Mouse (Mus musculus): ENCODE measurements around the gene Lrsam1. TPM values are rescaled to one million over a fixed set of nuclear protein-coding genes. Genes with fewer than 3 reads are reported as not detected.

Lrsam1 gene
- polyA plus RNA-seq, 1 experiment from 2014 or later: 29.3 TPM

GRCm38 (mm10) chr2:32882283-32883043, 79.0 kb downstream of the Lrsam1 start:
- peak; percentile 84 for DNase-seq (ENCODE audit: low read depth, low spot score)

GRCm38 (mm10) chr2:32881723-32882122, 79.7 kb downstream of the Lrsam1 start:
- no peak for TF ChIP-seq CTCF (IDR thresholded peaks at IDR 0.05)

More at GRCm38 (mm10) chr2:32882283-32883043, 79.0 kb downstream of the Lrsam1 start:
- peak; percentile 55 for ATAC-seq
- no peak for TF ChIP-seq CTCF (IDR thresholded peaks at IDR 0.05)
- POLR2A ChIA-PET: interaction anchor here (0.8 to 3.0 kb wide), 7 partner anchors 11 to 46 kb away, joined by 3 to 9 read pairs (median 4); no protein-coding TSS in a partner anchor
- no peaks in the 10 kb centered on the region for H3K27me3 ChIP-seq
- in situ Hi-C loops (cut with MboI; ENCODE audit: low pct_unique_long_range_greater_than_20kb): no loop called here
- CTCF ChIA-PET: interaction anchor here (5.1 kb wide), 1 partner anchor 13 kb away, joined by 33 read pairs; no protein-coding TSS in a partner anchor

DNA sequence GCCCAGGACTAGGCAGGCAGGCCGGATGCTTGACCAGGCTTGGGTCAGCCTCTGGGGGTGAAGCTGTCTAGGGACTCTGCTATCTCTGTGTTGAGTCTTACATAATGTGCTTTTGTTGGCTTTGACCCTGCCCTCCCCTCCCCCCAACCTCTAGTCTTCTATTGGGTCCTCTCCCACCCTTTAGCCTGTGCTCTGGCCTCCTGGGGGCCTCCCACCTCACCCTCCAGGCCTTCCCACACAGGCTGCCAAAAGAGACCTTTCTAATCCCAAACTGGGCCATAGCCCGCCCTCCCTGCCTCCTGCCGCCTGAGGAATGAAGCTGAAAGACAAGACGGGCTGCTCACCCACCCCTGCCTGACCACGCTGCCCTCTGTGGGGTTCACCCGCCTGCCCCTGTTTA, 80.4 kb downstream of the Lrsam1 start:
- ChIA-PET POLR2A (interaction anchor here (1.6 to 3.0 kb wide), 2 partner anchors 16 kb away, joined by 4 to 8 read pairs; no protein-coding TSS in a partner anchor), CTCF (interaction anchor here (0.9 to 5.1 kb wide), 3 partner anchors 15 to 47 kb away, joined by 3 to 33 read pairs (median 4); no protein-coding TSS in a partner anchor)
- ATAC-seq (peak; percentile 7), DNase-seq (ENCODE audit: low read depth, low spot score) (peak; percentile 92)
- no peak for TF ChIP-seq CTCF (IDR thresholded peaks at IDR 0.05)
- H3K27me3 ChIP-seq: no peaks in the 10 kb centered on the region
- in situ Hi-C loops (cut with MboI; ENCODE audit: low pct_unique_long_range_greater_than_20kb): no loop called here

More at GRCm38 (mm10) chr2:32881723-32882122, 79.7 kb downstream of the Lrsam1 start:
- POLR2A ChIA-PET: interaction anchor here (1.6 to 3.0 kb wide), 2 partner anchors 16 to 17 kb away, joined by 4 to 8 read pairs; no protein-coding TSS in a partner anchor
- H3K27me3 ChIP-seq: no peaks in the 10 kb centered on the region
- in situ Hi-C loops (cut with MboI; ENCODE audit: low pct_unique_long_range_greater_than_20kb): no loop called here
- no peak for ATAC-seq
- peak; percentile 63 for DNase-seq (ENCODE audit: low read depth, low spot score)
- CTCF ChIA-PET: interaction anchor here (1.3 to 5.1 kb wide), 2 partner anchors 14 to 23 kb away, joined by 4 to 33 read pairs; no protein-coding TSS in a partner anchor

DNA sequence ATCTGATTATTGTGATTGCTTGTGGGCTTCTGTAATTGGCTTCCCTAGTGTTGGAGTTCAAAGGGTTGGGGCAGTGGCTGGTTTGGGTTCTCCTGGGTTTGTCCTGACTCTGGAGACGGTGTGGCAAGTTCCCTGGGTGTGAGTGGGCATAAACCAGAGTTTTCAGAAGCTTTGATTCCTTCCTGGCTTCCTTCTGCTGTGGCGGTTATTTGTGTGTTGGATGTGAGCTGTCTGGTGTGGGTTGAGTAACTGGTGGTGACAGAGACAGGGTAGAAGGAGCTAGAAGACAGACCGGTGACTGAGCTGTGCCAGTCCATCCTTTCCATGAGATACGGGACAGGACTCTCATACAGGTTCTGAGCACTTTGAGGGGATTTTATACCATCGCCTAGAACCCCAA, 81.8 kb downstream of the Lrsam1 start:
- ATAC-seq: no peak
- no peaks in the 10 kb centered on the region for H3K27me3 ChIP-seq
- in situ Hi-C loops (cut with MboI; ENCODE audit: low pct_unique_long_range_greater_than_20kb): no loop called here
- DNase-seq (ENCODE audit: low read depth, low spot score): no peak
- POLR2A ChIA-PET: interaction anchor here (1.2 to 3.0 kb wide), 2 partner anchors 18 to 32 kb away, joined by 3 to 8 read pairs; no protein-coding TSS in a partner anchor
- no peak for TF ChIP-seq CTCF (IDR thresholded peaks at IDR 0.05)
- CTCF ChIA-PET: interaction anchor here (1.1 to 1.3 kb wide), 2 partner anchors 10 to 21 kb away, joined by 3 to 5 read pairs; no protein-coding TSS in a partner anchor

- no peak for TF ChIP-seq CTCF (IDR thresholded peaks at IDR 0.05)
- ChIA-PET CTCF (interaction anchor here (1.0 kb wide), 1 partner anchor 27 kb away, joined by 3 read pairs; no protein-coding TSS in a partner anchor), POLR2A (interaction anchor here (0.6 kb wide), 1 partner anchor 18 kb away, joined by 3 read pairs; no protein-coding TSS in a partner anchor)
- H3K27me3 ChIP-seq: no peaks in the 10 kb centered on the region
- in situ Hi-C loops (cut with MboI; ENCODE audit: low pct_unique_long_range_greater_than_20kb): no loop called here
- no peak for DNase-seq (ENCODE audit: low read depth, low spot score)
- ATAC-seq: no peak
Measured at GRCm38 (mm10) chr2:32878396-32878795, 83.0 kb downstream of the Lrsam1 start.

GRCm38 (mm10) chr2:32877761-32878393, 83.5 kb downstream of the Lrsam1 start:
- in situ Hi-C loops (cut with MboI; ENCODE audit: low pct_unique_long_range_greater_than_20kb): no loop called here
- ChIA-PET POLR2A (interaction anchor here (0.6 to 1.5 kb wide), 5 partner anchors 10 to 20 kb away, joined by 3 to 5 read pairs (median 4); no protein-coding TSS in a partner anchor), CTCF (interaction anchor here (0.9 to 1.2 kb wide), 2 partner anchors 35 to 50 kb away, joined by 3 to 5 read pairs; no protein-coding TSS in a partner anchor)
- H3K27me3 ChIP-seq: no peaks in the 10 kb centered on the region
- DNase-seq (ENCODE audit: low read depth, low spot score) (no peak), ATAC-seq (no peak)
- no peak for TF ChIP-seq CTCF (IDR thresholded peaks at IDR 0.05)

GRCm38 (mm10) chr2:32877303-32877702, 84.1 kb downstream of the Lrsam1 start:
- no peak for TF ChIP-seq CTCF (IDR thresholded peaks at IDR 0.05)
- ChIA-PET CTCF (interaction anchor here (0.9 to 1.2 kb wide), 3 partner anchors 16 to 50 kb away, joined by 3 to 5 read pairs (median 3); no protein-coding TSS in a partner anchor), POLR2A (interaction anchor here (0.9 to 1.5 kb wide), 5 partner anchors 9 to 20 kb away, joined by 3 to 5 read pairs (median 4); no protein-coding TSS in a partner anchor)
- DNase-seq (ENCODE audit: low read depth, low spot score) (no peak), ATAC-seq (no peak)
- H3K27me3 ChIP-seq: no peaks in the 10 kb centered on the region
- in situ Hi-C loops (cut with MboI; ENCODE audit: low pct_unique_long_range_greater_than_20kb): no loop called here

- POLR2A ChIA-PET: interaction anchor here (0.9 to 1.5 kb wide), 5 partner anchors 9 to 21 kb away, joined by 3 to 5 read pairs (median 4); no protein-coding TSS in a partner anchor
- ATAC-seq: no peak
- in situ Hi-C loops (cut with MboI; ENCODE audit: low pct_unique_long_range_greater_than_20kb): no loop called here
Measured at GRCm38 (mm10) chr2:32876490-32877302, 84.7 kb downstream of the Lrsam1 start.

More at GRCm38 (mm10) chr2:32876490-32877302, 84.7 kb downstream of the Lrsam1 start:
- no peak for TF ChIP-seq CTCF (IDR thresholded peaks at IDR 0.05)
- CTCF ChIA-PET: interaction anchor here (0.9 to 1.2 kb wide), 4 partner anchors 17 to 51 kb away, joined by 3 to 5 read pairs (median 4); no protein-coding TSS in a partner anchor
- no peaks in the 10 kb centered on the region for H3K27me3 ChIP-seq
- DNase-seq (ENCODE audit: low read depth, low spot score): no peak
